Mouse (Mus musculus): ENCODE measurements at regions not wholly inside any gene's neighbourhood (a gene's known extent, or its start where the extent isn't known, plus 50 kb on each side); places are given as distances from the start of the nearest gene placed in this dataset.
A peak's percentile ranks its signal among the peaks of the same experiment; 100 is the strongest.

GRCm38 (mm10) chr2:56025059-56025458, 589.3 kb downstream of the Kcnj3 start:
- DNase-seq (ENCODE audit: extremely low spot score), result peak; percentile 45

GRCm38 (mm10) chr2:56028958-56029357, 593.2 kb downstream of the Kcnj3 start:
- no peak for DNase-seq (ENCODE audit: extremely low spot score)
